Mouse (Mus musculus): Measurements from ENCODE around the gene Mgll.

DNA sequence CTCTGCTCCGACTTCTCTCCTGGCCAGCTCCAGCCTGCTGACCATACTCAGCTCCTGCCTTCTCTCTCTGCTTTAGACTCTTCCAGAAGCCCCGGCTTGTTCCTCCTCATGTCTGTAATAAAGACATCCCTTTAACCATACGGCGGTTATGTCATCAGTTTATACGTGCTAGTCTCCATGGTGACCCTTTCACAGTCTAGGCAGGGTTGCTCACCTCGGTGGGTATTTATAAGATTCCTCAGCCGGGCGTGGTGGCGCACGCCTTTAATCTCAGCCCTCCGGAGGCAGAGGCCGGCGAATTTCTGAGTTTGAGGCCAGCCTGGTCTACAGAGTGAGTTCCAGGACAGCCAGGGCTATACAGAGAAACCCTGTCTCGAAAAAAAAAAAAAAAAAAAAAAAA is 51.1 kb downstream of the Mgll start:
- no peak for TF ChIP-seq CTCF (IDR thresholded peaks at IDR 0.05; ENCODE audit: insufficient read depth, low read depth, low read length)
- no peak for TF ChIP-seq POLR2A (IDR thresholded peaks at IDR 0.05; ENCODE audit: insufficient read depth, low read depth, low read length)

Data from olfactory bulb, adult 2 months (tissue).